Mouse (Mus musculus) ES-E14 (cell line): ENCODE data around the gene Fam120c.

ENCODE experiments used
- CHD2 ChIP-seq: IDR thresholded peaks from 2 replicates; pipeline ENCODE4 v1.6.1; 2014; ENCODE audit warnings: mild to moderate bottlenecking, low read depth, low read length, inconsistent platforms
- HCFC1 ChIP-seq: IDR thresholded peaks from 2 replicates; pipeline ENCODE4 v1.6.1; 2012; ENCODE audit warnings: low read length, inconsistent platforms, borderline replicate concordance; ENCODE audit not compliant: insufficient read depth
- MAFK ChIP-seq: IDR thresholded peaks from 2 replicates; pipeline ENCODE4 v1.6.1; 2014; ENCODE audit warnings: mild to moderate bottlenecking, low read depth, low read length, inconsistent platforms; ENCODE audit not compliant: insufficient read depth

DNA sequence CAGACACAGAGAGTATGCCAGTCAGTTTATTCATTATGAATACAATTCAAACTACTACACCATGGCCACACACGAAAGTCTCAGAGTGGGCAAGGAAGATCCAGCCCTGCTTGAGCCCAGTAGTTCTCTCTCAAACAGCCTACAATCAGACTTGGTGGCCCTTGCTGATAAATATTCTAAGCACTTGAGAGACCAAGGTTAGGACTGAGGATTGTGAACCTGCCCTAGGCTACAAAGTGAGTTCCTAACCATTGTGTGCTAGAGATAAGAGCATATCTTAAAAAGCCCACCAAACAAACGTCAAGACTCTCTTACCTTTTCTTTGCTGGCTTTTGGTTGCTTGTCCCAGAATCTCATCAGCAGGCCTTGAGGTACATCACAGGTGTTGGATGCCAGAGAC lies 10.4 kb upstream of the Fam120c start:
- TF ChIP-seq CHD2 (no peak), MAFK (no peak), HCFC1 (no peak)
